Mouse (Mus musculus) hindbrain, embryonic 14.5 days (tissue): ENCODE data around the gene Cga. TPM values are rescaled to one million over a fixed set of nuclear protein-coding genes. Genes with fewer than 3 reads are reported as not detected.

Experiments used
- ATAC-seq: fragments of 200-750 bp; cut with Nextera tagmentation; 2 replicates; pipeline ENCODE4 v1.8.0; 2017; ENCODE audit warnings: moderate number of reproducible peaks, mild to moderate bottlenecking, moderate TSS enrichment, moderate library complexity; ENCODE audit not compliant: low FRiP score
- DNase-seq: peaks from one replicate; pipeline ENCODE4 v3.0.0-alpha.2; 2015; ENCODE audit warnings: low spot score
- H3K27ac ChIP-seq: fragments of 300-500 bp; sonication (generic); 2 replicates; pipeline ENCODE4 v1.5.1; 2014; ENCODE audit warnings: mild to moderate bottlenecking, moderate library complexity
- H3K27me3 ChIP-seq: fragments of 300-500 bp; sonication (generic); 2 replicates; pipeline ENCODE4 v1.6.1; 2014; ENCODE audit warnings: mild to moderate bottlenecking, low read length, mixed read lengths; ENCODE audit not compliant: control insufficient read depth, insufficient read depth
- H3K36me3 ChIP-seq: fragments of 300-500 bp; sonication (generic); replicated peaks from 2 replicates; pipeline ENCODE4 v1.6.1; 2014; ENCODE audit not compliant: control insufficient read depth, insufficient read depth
- H3K4me1 ChIP-seq: fragments of 300-500 bp; sonication (generic); replicated peaks from 2 replicates; pipeline ENCODE4 v1.6.1; 2014; ENCODE audit warnings: antibody characterized with exemption, low read length, mixed read lengths; ENCODE audit not compliant: control insufficient read depth, insufficient read depth
- H3K4me2 ChIP-seq: fragments of 300-500 bp; sonication (generic); replicated peaks from 2 replicates; pipeline ENCODE4 v1.6.1; 2014; ENCODE audit warnings: mild to moderate bottlenecking, moderate library complexity
- H3K4me3 ChIP-seq: fragments of 300-500 bp; sonication (generic); replicated peaks from 2 replicates; pipeline ENCODE4 v1.5.1; 2014; ENCODE audit warnings: mild to moderate bottlenecking, low read length
- H3K9ac ChIP-seq: fragments of 300-500 bp; sonication (generic); 2 replicates; pipeline ENCODE4 v1.6.1; 2014
- H3K9me3 ChIP-seq: fragments of 300-500 bp; sonication (generic); 2 replicates; pipeline ENCODE4 v1.6.1; 2016; ENCODE audit warnings: low read length; ENCODE audit not compliant: control insufficient read depth
- WGBS: fragments of 180-500 bp; shearing (Covaris S2); extraction: QIAGEN DNeasy Blood & Tissue Kit; methylation state at CpG from one replicate; pipeline ENCODE4 v1.1.7; 2014; 5-methylcytosine and 5-hydroxymethylcytosine counted together
- polyA plus RNA-seq: library from polyadenylated mRNA; unstranded; fragments of >200 nt; fragmentation: Nextera tagmentation; extraction: Ambion mirVana; gene quantifications from 2 replicates; pipeline ENCODE4 v1.2.1, GENCODE M21; 2014

The Cga gene
- not detected in 2 replicates for polyA plus RNA-seq

GRCm38 (mm10) chr4:34893479-34893878, at the start of gene Cga:
Gene Cga (plus strand): TSS chr4:34893779.
- H3K4me2 ChIP-seq: no peak within 1 kb of the TSS
- no peak within 1 kb of the TSS for H3K9ac ChIP-seq
- DNase-seq (no peak), ATAC-seq (no peak)
- H3K36me3 ChIP-seq: no peaks in the 10 kb centered on the region
- no peaks in the 10 kb centered on the region for H3K9me3 ChIP-seq
- no peak within 1 kb of the TSS for H3K4me3 ChIP-seq
- H3K27me3 ChIP-seq: peaks cover 26% of the 10 kb centered on the region; the same call in 1 of the 2 replicates
- WGBS: 70% methylated on average over 1 of the region's 1 CpGs
- H3K4me1 ChIP-seq: no peaks in the 10 kb centered on the region
- H3K27ac ChIP-seq: no peak within 1 kb of the TSS

GRCm38 (mm10) chr4:34843839-34844238, 49.7 kb upstream of the Cga start:
- ATAC-seq (no peak), DNase-seq (no peak)
- H3K36me3 ChIP-seq: peaks cover 6% of the 10 kb centered on the region
- no peak overlapping the region for H3K9ac ChIP-seq
- no peak overlapping the region for H3K4me3 ChIP-seq
- 95% methylated on average over 1 of the region's 1 CpGs for WGBS
- no peak overlapping the region for H3K27ac ChIP-seq
- H3K4me2 ChIP-seq: no peak overlapping the region
- H3K27me3 ChIP-seq: no peaks in the 10 kb centered on the region
- H3K9me3 ChIP-seq: no peaks in the 10 kb centered on the region
- H3K4me1 ChIP-seq: no peaks in the 10 kb centered on the region; the same call in 1 of the 2 replicates

GRCm38 (mm10) chr4:34847679-34848309, 45.8 kb upstream of the Cga start:
- H3K36me3 ChIP-seq: 0 out of 2 replicates have a peak, but pooled peaks cover 8% of the 10 kb centered on the region
- H3K9ac ChIP-seq: no peak overlapping the region
- H3K27ac ChIP-seq: no peak overlapping the region
- no peak overlapping the region for H3K4me2 ChIP-seq
- no peak for ATAC-seq
- 97% methylated on average over 6 of the region's 6 CpGs for WGBS
- H3K4me3 ChIP-seq: no peak overlapping the region
- H3K9me3 ChIP-seq: no peaks in the 10 kb centered on the region
- no peaks in the 10 kb centered on the region for H3K27me3 ChIP-seq
- no peaks in the 10 kb centered on the region; the same call in 1 of the 2 replicates for H3K4me1 ChIP-seq
- no peak for DNase-seq

- H3K4me3 ChIP-seq: no peak overlapping the region
- no peak overlapping the region for H3K27ac ChIP-seq
- 87% methylated on average over 2 of the region's 2 CpGs for WGBS
- no peak overlapping the region for H3K4me2 ChIP-seq
- peaks cover 8% of the 10 kb centered on the region; the same call in 1 of the 2 replicates for H3K36me3 ChIP-seq
- H3K4me1 ChIP-seq: no peaks in the 10 kb centered on the region
- ATAC-seq (no peak), DNase-seq (no peak)
- no peaks in the 10 kb centered on the region for H3K27me3 ChIP-seq
- no peak overlapping the region for H3K9ac ChIP-seq
- H3K9me3 ChIP-seq: no peaks in the 10 kb centered on the region
Measured at GRCm38 (mm10) chr4:34850156-34850555, 43.4 kb upstream of the Cga start.

GRCm38 (mm10) chr4:34852051-34852450, 41.5 kb upstream of the Cga start:
- no peak for DNase-seq
- no peak overlapping the region for H3K27ac ChIP-seq
- H3K9ac ChIP-seq: no peak overlapping the region
- H3K27me3 ChIP-seq: no peaks in the 10 kb centered on the region
- ATAC-seq: no peak
- H3K9me3 ChIP-seq: no peaks in the 10 kb centered on the region
- no peak overlapping the region for H3K4me2 ChIP-seq
- H3K36me3 ChIP-seq: peaks cover 8% of the 10 kb centered on the region; the same call in 1 of the 2 replicates
- H3K4me1 ChIP-seq: no peaks in the 10 kb centered on the region
- H3K4me3 ChIP-seq: no peak overlapping the region
- WGBS: 96% methylated on average over 7 of the region's 7 CpGs

GRCm38 (mm10) chr4:34855966-34856365, 37.6 kb upstream of the Cga start:
- H3K4me3 ChIP-seq: no peak overlapping the region
- H3K36me3 ChIP-seq: peaks cover 8% of the 10 kb centered on the region; the same call in 1 of the 2 replicates
- no peaks in the 10 kb centered on the region for H3K27me3 ChIP-seq
- H3K27ac ChIP-seq: no peak overlapping the region
- no peaks in the 10 kb centered on the region for H3K9me3 ChIP-seq
- H3K9ac ChIP-seq: no peak overlapping the region
- H3K4me2 ChIP-seq: no peak overlapping the region
- H3K4me1 ChIP-seq: no peaks in the 10 kb centered on the region
- no peak for ATAC-seq
- DNase-seq: no peak
- WGBS: 11% methylated on average over 1 of the region's 1 CpGs

GRCm38 (mm10) chr4:34858903-34859302, 34.7 kb upstream of the Cga start:
- WGBS: 97% methylated on average over 3 of the region's 3 CpGs
- DNase-seq: no peak
- H3K27me3 ChIP-seq: no peaks in the 10 kb centered on the region
- H3K9ac ChIP-seq: no peak overlapping the region
- H3K4me2 ChIP-seq: no peak overlapping the region
- H3K9me3 ChIP-seq: no peaks in the 10 kb centered on the region
- no peak for ATAC-seq
- no peaks in the 10 kb centered on the region; the same call in 1 of the 2 replicates for H3K36me3 ChIP-seq
- H3K27ac ChIP-seq: no peak overlapping the region
- H3K4me1 ChIP-seq: no peaks in the 10 kb centered on the region
- no peak overlapping the region for H3K4me3 ChIP-seq

GRCm38 (mm10) chr4:34859416-34859815, 34.2 kb upstream of the Cga start:
- H3K4me3 ChIP-seq: no peak overlapping the region
- no peak for ATAC-seq
- no peak overlapping the region for H3K27ac ChIP-seq
- no peaks in the 10 kb centered on the region for H3K4me1 ChIP-seq
- H3K4me2 ChIP-seq: no peak overlapping the region
- 91% methylated on average over 3 of the region's 3 CpGs for WGBS
- no peak for DNase-seq
- H3K9me3 ChIP-seq: no peaks in the 10 kb centered on the region
- no peaks in the 10 kb centered on the region for H3K27me3 ChIP-seq
- H3K9ac ChIP-seq: no peak overlapping the region
- H3K36me3 ChIP-seq: no peaks in the 10 kb centered on the region

- no peak for ATAC-seq
- 90% methylated on average over 3 of the region's 3 CpGs for WGBS
- Histone ChIP-seq H3K27me3 (no peaks in the 10 kb centered on the region), H3K9me3 (no peaks in the 10 kb centered on the region), H3K4me3 (no peak overlapping the region), H3K36me3 (no peaks in the 10 kb centered on the region), H3K27ac (no peak overlapping the region), H3K9ac (no peak overlapping the region), H3K4me1 (no peaks in the 10 kb centered on the region), H3K4me2 (no peak overlapping the region)
- DNase-seq: no peak
Measured at GRCm38 (mm10) chr4:34861438-34861837, 32.1 kb upstream of the Cga start.

- Histone ChIP-seq H3K27ac (no peak overlapping the region), H3K27me3 (no peaks in the 10 kb centered on the region), H3K9ac (no peak overlapping the region), H3K4me1 (no peaks in the 10 kb centered on the region), H3K4me3 (no peak overlapping the region), H3K36me3 (no peaks in the 10 kb centered on the region), H3K4me2 (no peak overlapping the region), H3K9me3 (no peaks in the 10 kb centered on the region)
- 97% methylated on average over 3 of the region's 3 CpGs for WGBS
- no peak for DNase-seq
- no peak for ATAC-seq
Measured at GRCm38 (mm10) chr4:34869813-34870212, 23.8 kb upstream of the Cga start.
